Mouse (Mus musculus) heart, embryonic 10.5 days (tissue): ENCODE results near the gene Pelp1. TPM values are rescaled to one million over a fixed set of nuclear protein-coding genes. Genes with fewer than 3 reads are reported as not detected.
A peak's percentile ranks its signal among the peaks of the same experiment; 100 is the strongest.
"Not testable (repeated sequence)": the region's sequence is repeated elsewhere in the genome, so short reads cannot be mapped to it uniquely, and the experiment has no call there.

Experiments
- DNase-seq: peaks from one replicate; pipeline ENCODE4 v3.0.0-alpha.2; 2017; ENCODE audit warnings: low spot score
- H3K27ac ChIP-seq: fragments of 300-500 bp; sonication (generic); 2 replicates; pipeline ENCODE4 v1.5.1; 2016; ENCODE audit warnings: mild to moderate bottlenecking
- H3K27me3 ChIP-seq: fragments of 300-500 bp; sonication (generic); 2 replicates; pipeline ENCODE4 v1.6.1; 2016; ENCODE audit warnings: mild to moderate bottlenecking; ENCODE audit not compliant: poor library complexity, insufficient read depth, severe bottlenecking
- H3K36me3 ChIP-seq: fragments of 300-500 bp; sonication (generic); 2 replicates; pipeline ENCODE4 v1.6.1; 2016; ENCODE audit warnings: mild to moderate bottlenecking, moderate library complexity
- H3K4me1 ChIP-seq: fragments of 300-500 bp; sonication (generic); 2 replicates; pipeline ENCODE4 v1.6.1; 2016; ENCODE audit warnings: mild to moderate bottlenecking
- H3K4me3 ChIP-seq: fragments of 300-500 bp; sonication (generic); 2 replicates; pipeline ENCODE4 v1.5.1; 2016; ENCODE audit warnings: mild to moderate bottlenecking, moderate library complexity
- H3K9me3 ChIP-seq: fragments of 300-500 bp; sonication (generic); 2 replicates; pipeline ENCODE4 v1.6.1; 2016; ENCODE audit warnings: mild to moderate bottlenecking, moderate library complexity
- WGBS: fragments of 180-500 bp; shearing (Covaris S2); methylation state at CpG from one replicate; pipeline ENCODE4 v1.1.7; 2016; 5-methylcytosine and 5-hydroxymethylcytosine counted together
- polyA plus RNA-seq: library from polyadenylated mRNA; unstranded; fragments of >200 nt; fragmentation: Nextera tagmentation; extraction: Ambion mirVana; gene quantifications from 2 replicates; pipeline ENCODE4 v1.2.1, GENCODE M21; 2016

Gene Pelp1
- polyA plus RNA-seq, 1 experiment from 2014 or later, result 42.9 TPM

GRCm38 (mm10) chr11:70438728-70439374, 29.0 kb upstream of the Pelp1 start:
- Histone ChIP-seq H3K27me3 (peaks cover 7% of the 10 kb centered on the region; the same call in 1 of the 2 replicates), H3K4me3 (no peak overlapping the region), H3K4me1 (peaks cover 6% of the 10 kb centered on the region; the same call in 1 of the 2 replicates), H3K27ac (no peak overlapping the region), H3K36me3 (peaks cover 51% of the 10 kb centered on the region), H3K9me3 (no peaks in the 10 kb centered on the region)
- DNase-seq, result no peak
- 77% methylated on average over 7 of the region's 7 CpGs for WGBS

GRCm38 (mm10) chr11:70437426-70437825, 27.6 kb upstream of the Pelp1 start:
- 69% methylated on average over 6 of the region's 6 CpGs for WGBS
- no peak for DNase-seq
- H3K36me3 ChIP-seq, result peaks cover 51% of the 10 kb centered on the region
- H3K27ac ChIP-seq, result no peak overlapping the region
- H3K9me3 ChIP-seq, result no peaks in the 10 kb centered on the region
- peaks cover 10% of the 10 kb centered on the region; the same call in 1 of the 2 replicates for H3K27me3 ChIP-seq
- no peak overlapping the region for H3K4me3 ChIP-seq
- peaks cover 16% of the 10 kb centered on the region for H3K4me1 ChIP-seq

GRCm38 (mm10) chr11:70435476-70435875, 25.6 kb upstream of the Pelp1 start:
- Histone ChIP-seq H3K4me1 (peaks cover 20% of the 10 kb centered on the region), H3K9me3 (no peaks in the 10 kb centered on the region), H3K36me3 (peaks cover 45% of the 10 kb centered on the region), H3K27ac (no peak overlapping the region), H3K27me3 (peaks cover 10% of the 10 kb centered on the region; the same call in 1 of the 2 replicates), H3K4me3 (peak overlapping the region; percentile 12; the same call in 1 of the 2 replicates)
- 56% methylated on average over 5 of the region's 5 CpGs for WGBS
- no peak for DNase-seq

- Histone ChIP-seq H3K27ac (no peak overlapping the region), H3K36me3 (peaks cover 30% of the 10 kb centered on the region), H3K9me3 (no peaks in the 10 kb centered on the region), H3K4me3 (peak overlapping the region; percentile 80), H3K4me1 (peaks cover 20% of the 10 kb centered on the region), H3K27me3 (peaks cover 10% of the 10 kb centered on the region; the same call in 1 of the 2 replicates)
- 93% methylated on average over 3 of the region's 3 CpGs for WGBS
- DNase-seq, result no peak
Measured at GRCm38 (mm10) chr11:70433951-70434350, 24.1 kb upstream of the Pelp1 start.

- Histone ChIP-seq H3K4me3 (peak overlapping the region; percentile 80), H3K27me3 (peaks cover 10% of the 10 kb centered on the region; the same call in 1 of the 2 replicates), H3K36me3 (peaks cover 26% of the 10 kb centered on the region), H3K27ac (no peak overlapping the region), H3K9me3 (no peaks in the 10 kb centered on the region), H3K4me1 (peaks cover 20% of the 10 kb centered on the region)
- DNase-seq, result no peak
- 57% methylated on average over 1 of the region's 1 CpGs for WGBS
Measured at GRCm38 (mm10) chr11:70433569-70433943, 23.7 kb upstream of the Pelp1 start.

GRCm38 (mm10) chr11:70432895-70433568, 23.2 kb upstream of the Pelp1 start:
- peak overlapping the region; percentile 80 for H3K4me3 ChIP-seq
- 9% methylated on average over 15 of the region's 15 CpGs for WGBS

GRCm38 (mm10) chr11:70432048-70432894, 22.4 kb upstream of the Pelp1 start, which contains the start of gene Arrb2:
TSS of gene Arrb2 (plus strand) at chr11:70432635.
- H3K4me3 ChIP-seq, result peak within 1 kb of the TSS; percentile 80
- peak; percentile 98 for DNase-seq
- H3K4me1 ChIP-seq, result peaks cover 20% of the 10 kb centered on the region
- no peaks in the 10 kb centered on the region for H3K9me3 ChIP-seq
- peaks cover 10% of the 10 kb centered on the region; the same call in 1 of the 2 replicates for H3K27me3 ChIP-seq
- peaks cover 14% of the 10 kb centered on the region for H3K36me3 ChIP-seq
- peak within 1 kb of the TSS; percentile 91 for H3K27ac ChIP-seq
- WGBS, result under 1% methylated on average over 74 of the region's 75 CpGs

More at GRCm38 (mm10) chr11:70432895-70433568, 23.2 kb upstream of the Pelp1 start:
- DNase-seq, result peak; percentile 81
- peaks cover 10% of the 10 kb centered on the region; the same call in 1 of the 2 replicates for H3K27me3 ChIP-seq
- no peaks in the 10 kb centered on the region for H3K9me3 ChIP-seq
- H3K36me3 ChIP-seq, result peaks cover 20% of the 10 kb centered on the region
- H3K4me1 ChIP-seq, result peaks cover 20% of the 10 kb centered on the region
- peak overlapping the region; percentile 91 for H3K27ac ChIP-seq

GRCm38 (mm10) chr11:70431574-70431973, 21.7 kb upstream of the Pelp1 start:
- no peak for DNase-seq
- Histone ChIP-seq H3K4me3 (peak overlapping the region; percentile 80), H3K9me3 (no peaks in the 10 kb centered on the region), H3K36me3 (peaks cover 7% of the 10 kb centered on the region), H3K27me3 (peaks cover 10% of the 10 kb centered on the region; the same call in 1 of the 2 replicates), H3K27ac (peak overlapping the region; percentile 91), H3K4me1 (peaks cover 20% of the 10 kb centered on the region)
- 34% methylated on average over 5 of the region's 5 CpGs for WGBS

- H3K27me3 ChIP-seq, H3K36me3 ChIP-seq, H3K4me3 ChIP-seq, H3K9me3 ChIP-seq, DNase-seq, H3K4me1 ChIP-seq, H3K27ac ChIP-seq: not testable (repeated sequence)
- 68% methylated on average over 6 of the region's 6 CpGs for WGBS
Measured at GRCm38 (mm10) chr11:70426598-70426997, 16.8 kb upstream of the Pelp1 start.

- Histone ChIP-seq H3K4me3 (no peak overlapping the region), H3K9me3 (no peaks in the 10 kb centered on the region), H3K27ac (no peak overlapping the region), H3K4me1 (no peaks in the 10 kb centered on the region), H3K27me3 (no peaks in the 10 kb centered on the region), H3K36me3 (no peaks in the 10 kb centered on the region)
- DNase-seq, result no peak
- 48% methylated on average over 5 of the region's 5 CpGs for WGBS
Measured at GRCm38 (mm10) chr11:70419486-70419885, 9.7 kb upstream of the Pelp1 start.

GRCm38 (mm10) chr11:70418199-70418598, 8.4 kb upstream of the Pelp1 start:
- no peaks in the 10 kb centered on the region for H3K4me1 ChIP-seq
- 63% methylated on average over 4 of the region's 4 CpGs for WGBS
- no peaks in the 10 kb centered on the region for H3K27me3 ChIP-seq
- H3K36me3 ChIP-seq, result no peaks in the 10 kb centered on the region
- H3K9me3 ChIP-seq, result no peaks in the 10 kb centered on the region
- DNase-seq, result no peak
- no peak overlapping the region for H3K27ac ChIP-seq
- H3K4me3 ChIP-seq, result no peak overlapping the region

GRCm38 (mm10) chr11:70413961-70414360, 4.1 kb upstream of the Pelp1 start:
- Histone ChIP-seq H3K36me3 (no peaks in the 10 kb centered on the region), H3K9me3 (no peaks in the 10 kb centered on the region), H3K27me3 (no peaks in the 10 kb centered on the region), H3K27ac (no peak overlapping the region), H3K4me1 (peaks cover 3% of the 10 kb centered on the region), H3K4me3 (no peak overlapping the region)
- DNase-seq, result no peak
- WGBS, result 3% methylated on average over 3 of the region's 3 CpGs
